Mouse (Mus musculus) midbrain, postnatal 0 days (tissue): ENCODE data around the gene Vasn. TPM values are rescaled to one million over a fixed set of nuclear protein-coding genes. Genes with fewer than 3 reads are reported as not detected.

Experiments
- ATAC-seq: fragments of 200-750 bp; cut with Nextera tagmentation; 2 replicates; pipeline ENCODE4 v1.8.0; 2017; ENCODE audit warnings: moderate number of reproducible peaks, mild to moderate bottlenecking, moderate TSS enrichment, moderate library complexity; ENCODE audit not compliant: low FRiP score
- DNase-seq: peaks from one replicate; pipeline ENCODE4 v3.0.0-alpha.2; 2015; ENCODE audit warnings: low spot score
- H3K27ac ChIP-seq: fragments of 300-500 bp; sonication (generic); 2 replicates; pipeline ENCODE4 v1.5.1; 2014; ENCODE audit warnings: low read depth, mild to moderate bottlenecking, low read length, mixed read lengths
- H3K27me3 ChIP-seq: fragments of 300-500 bp; sonication (generic); 2 replicates; pipeline ENCODE4 v1.6.1; 2014; ENCODE audit warnings: low read length, control low read depth, mixed read lengths; ENCODE audit not compliant: insufficient read depth
- H3K36me3 ChIP-seq: fragments of 300-500 bp; sonication (generic); 2 replicates; pipeline ENCODE4 v1.6.1; 2014; ENCODE audit warnings: low read length, control low read depth, mixed read lengths; ENCODE audit not compliant: insufficient read depth
- H3K4me1 ChIP-seq: fragments of 300-500 bp; sonication (generic); 2 replicates; pipeline ENCODE4 v1.6.1; 2014; ENCODE audit warnings: mild to moderate bottlenecking, control low read depth, antibody characterized with exemption, low read length, mixed read lengths; ENCODE audit not compliant: insufficient read depth
- H3K4me2 ChIP-seq: fragments of 300-500 bp; sonication (generic); 2 replicates; pipeline ENCODE4 v1.6.1; 2014; ENCODE audit warnings: low read depth, mild to moderate bottlenecking, low read length, mixed read lengths; ENCODE audit not compliant: poor library complexity, severe bottlenecking
- H3K4me3 ChIP-seq: fragments of 300-500 bp; sonication (generic); 2 replicates; pipeline ENCODE4 v1.5.1; 2014; ENCODE audit warnings: low read depth, mild to moderate bottlenecking, low read length, moderate library complexity
- H3K9ac ChIP-seq: fragments of 300-500 bp; sonication (generic); replicated peaks from 2 replicates; pipeline ENCODE4 v1.6.1; 2014; ENCODE audit warnings: mild to moderate bottlenecking, low read length, moderate library complexity, mixed read lengths; ENCODE audit not compliant: poor library complexity, severe bottlenecking
- H3K9me3 ChIP-seq: fragments of 300-500 bp; sonication (generic); 2 replicates; pipeline ENCODE4 v1.6.1; 2016; ENCODE audit warnings: low read length, control low read depth
- CTCF ChIP-seq: IDR thresholded peaks from 2 replicates; pipeline ENCODE4 v1.5.1; 2016; ENCODE audit warnings: antibody characterized with exemption, mild to moderate bottlenecking
- whole genome bisulfite sequencing: fragments of 180-500 bp; shearing (Covaris S2); extraction: QIAGEN DNeasy Blood & Tissue Kit; methylation state at CpG from one replicate; pipeline ENCODE4 v1.1.7; 2014; 5-methylcytosine and 5-hydroxymethylcytosine counted together
- polyA plus RNA-seq: library from polyadenylated mRNA; unstranded; fragments of >200 nt; fragmentation: Nextera tagmentation; extraction: Ambion mirVana; gene quantifications from 2 replicates; pipeline ENCODE4 v1.2.1, GENCODE M21; 2015
- total RNA-seq: library from RNA; depleted of rRNA; stranded (reverse); fragments of >200 nt; gene quantifications from 2 replicates; pipeline ENCODE4 v1.2.3, GENCODE M21; 2014

The Vasn gene
- total and polyA plus RNA-seq, 2 experiments from 2014 or later = 4.7 to 14.2 TPM

DNA sequence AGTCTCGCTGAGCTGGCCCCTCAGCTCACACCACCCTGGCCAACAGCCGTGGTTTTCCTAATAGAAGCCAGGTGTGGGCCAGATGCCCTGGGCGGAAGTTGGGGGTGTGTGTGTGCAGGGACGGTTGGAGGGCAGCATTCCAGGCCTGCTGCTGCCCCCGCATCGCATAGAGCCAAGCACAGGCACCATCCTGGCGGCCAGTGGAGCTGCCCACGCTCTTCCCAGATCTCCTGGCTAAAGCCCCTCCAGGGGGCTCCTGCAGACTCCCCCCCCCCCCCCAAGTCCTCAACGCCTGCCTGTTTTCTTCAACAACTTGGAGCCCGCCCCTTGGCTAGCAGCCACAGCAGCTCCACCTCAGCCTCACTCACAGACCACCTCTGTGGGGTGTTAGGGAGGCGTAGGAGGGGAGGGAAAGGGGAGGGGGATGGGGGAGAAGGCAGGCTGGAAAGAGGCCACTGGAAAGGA, 19.1 kb downstream of the Vasn start:
- Histone ChIP-seq H3K27ac (no peak overlapping the region), H3K36me3 (peaks cover 22% of the 10 kb centered on the region; the same call in 1 of the 2 replicates), H3K4me2 (no peak overlapping the region), H3K9me3 (no peaks in the 10 kb centered on the region), H3K27me3 (no peaks in the 10 kb centered on the region), H3K9ac (no peak overlapping the region), H3K4me1 (no peaks in the 10 kb centered on the region), H3K4me3 (no peak overlapping the region)
- ATAC-seq = no peak
- no peak for TF ChIP-seq CTCF
- WGBS = 27% methylated on average over 11 of the region's 11 CpGs
- peak; percentile 37 for DNase-seq

DNA sequence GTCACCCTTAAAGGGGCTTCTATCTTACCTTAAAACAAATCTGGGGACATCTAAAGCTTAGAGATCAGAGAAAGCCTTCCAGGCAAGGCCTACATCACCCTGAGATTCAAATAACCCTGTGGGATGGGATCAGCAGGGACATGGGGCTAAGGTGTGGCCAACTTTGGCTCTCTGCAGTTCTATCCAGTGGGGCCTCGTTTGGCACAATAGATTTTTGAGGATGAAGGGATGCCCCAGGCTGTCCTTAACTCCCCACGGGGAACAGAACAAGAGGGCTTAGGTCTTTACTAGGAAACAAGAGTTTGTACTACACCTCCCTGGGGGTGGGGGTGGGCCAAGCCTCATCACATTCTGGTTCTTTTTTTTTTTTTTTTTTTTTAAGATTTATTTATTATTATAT, 19.6 kb downstream of the Vasn start:
- ATAC-seq (no peak), DNase-seq (no peak)
- no peak for TF ChIP-seq CTCF
- Histone ChIP-seq H3K4me3 (no peak overlapping the region), H3K4me1 (no peaks in the 10 kb centered on the region), H3K9ac (no peak overlapping the region), H3K27me3 (no peaks in the 10 kb centered on the region), H3K4me2 (no peak overlapping the region), H3K9me3 (no peaks in the 10 kb centered on the region), H3K36me3 (peaks cover 22% of the 10 kb centered on the region), H3K27ac (no peak overlapping the region)
- 5% methylated on average over 2 of the region's 2 CpGs for WGBS

DNA sequence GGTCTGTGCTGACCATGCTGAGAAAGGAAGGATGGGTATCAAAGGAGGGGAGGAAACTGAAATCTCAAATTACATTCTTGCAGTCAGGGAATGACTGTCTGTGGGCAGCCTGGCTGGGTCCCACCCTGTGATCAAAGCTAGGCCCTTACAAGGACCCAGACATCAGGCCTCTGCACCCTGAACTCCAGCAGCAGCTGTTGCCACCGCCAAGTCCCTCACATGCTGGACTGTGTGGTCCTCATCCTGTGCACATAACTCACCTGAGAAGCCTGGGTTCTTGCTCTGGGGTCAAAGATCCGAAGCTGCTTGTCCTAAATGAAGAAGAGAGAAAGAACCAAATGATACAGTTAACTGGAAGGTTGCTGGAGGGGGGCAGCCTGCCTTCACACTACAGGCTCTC, 21.9 kb downstream of the Vasn start:
- H3K36me3 ChIP-seq = peaks cover 13% of the 10 kb centered on the region
- no peak overlapping the region for H3K4me2 ChIP-seq
- H3K4me1 ChIP-seq = no peaks in the 10 kb centered on the region
- WGBS = 83% methylated on average over 2 of the region's 2 CpGs
- H3K27me3 ChIP-seq = no peaks in the 10 kb centered on the region
- H3K9ac ChIP-seq = no peak overlapping the region
- TF ChIP-seq CTCF = no peak
- no peak for DNase-seq
- H3K9me3 ChIP-seq = no peaks in the 10 kb centered on the region
- ATAC-seq = no peak
- no peak overlapping the region for H3K4me3 ChIP-seq
- no peak overlapping the region for H3K27ac ChIP-seq

DNA sequence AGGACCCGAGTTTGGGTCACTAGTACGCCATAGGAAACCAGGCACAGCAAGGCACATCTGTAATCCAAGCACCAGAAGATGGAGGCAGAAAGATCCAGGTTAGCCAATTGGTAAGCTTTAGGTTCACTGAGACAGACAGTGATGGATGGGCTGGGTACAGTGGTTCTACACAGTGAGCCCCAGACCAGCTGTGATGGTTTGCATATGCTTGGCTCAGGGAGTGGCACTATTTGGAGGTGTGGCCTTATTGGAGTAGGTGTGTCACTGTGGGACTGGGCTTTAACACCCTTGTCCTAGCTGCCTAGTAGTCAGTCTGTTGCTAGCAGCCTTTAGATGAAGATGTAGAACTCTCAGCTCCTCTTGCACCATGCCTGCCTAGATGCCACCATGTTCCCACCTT, 24.1 kb downstream of the Vasn start:
- Histone ChIP-seq H3K9me3 (no peaks in the 10 kb centered on the region), H3K4me1 (no peaks in the 10 kb centered on the region), H3K9ac (no peak overlapping the region), H3K27me3 (no peaks in the 10 kb centered on the region), H3K4me3 (no peak overlapping the region), H3K36me3 (peaks cover 26% of the 10 kb centered on the region), H3K4me2 (no peak overlapping the region), H3K27ac (no peak overlapping the region)
- no peak for DNase-seq
- no peak for TF ChIP-seq CTCF
- ATAC-seq = no peak
- 84% methylated on average over 2 of the region's 2 CpGs for WGBS

DNA sequence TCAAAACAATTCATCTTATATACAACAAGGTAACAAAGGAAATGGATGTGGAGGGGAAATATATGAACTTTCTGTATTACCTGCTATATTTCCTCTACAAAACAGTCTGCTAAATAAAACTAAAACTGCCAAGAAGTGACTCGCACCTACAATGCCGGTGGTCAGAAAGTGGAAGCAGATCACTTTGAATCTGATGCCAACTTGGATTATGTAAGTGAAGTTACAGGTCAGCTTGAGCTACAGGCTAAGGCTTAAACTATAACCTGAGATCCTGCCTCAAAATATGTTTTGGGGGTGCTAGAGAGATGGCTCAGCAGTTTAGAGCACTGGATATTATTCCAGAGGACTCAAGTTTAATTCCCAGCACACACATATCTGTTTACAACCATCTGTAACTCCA, 26.0 kb downstream of the Vasn start:
- no peaks in the 10 kb centered on the region for H3K9me3 ChIP-seq
- TF ChIP-seq CTCF = no peak
- peaks cover 34% of the 10 kb centered on the region for H3K36me3 ChIP-seq
- H3K9ac ChIP-seq = no peak overlapping the region
- 96% methylated on average over 2 of the region's 2 CpGs for WGBS
- DNase-seq = no peak
- no peak overlapping the region for H3K27ac ChIP-seq
- no peak for ATAC-seq
- no peak overlapping the region for H3K4me3 ChIP-seq
- H3K27me3 ChIP-seq = no peaks in the 10 kb centered on the region
- no peak overlapping the region for H3K4me2 ChIP-seq
- H3K4me1 ChIP-seq = no peaks in the 10 kb centered on the region

DNA sequence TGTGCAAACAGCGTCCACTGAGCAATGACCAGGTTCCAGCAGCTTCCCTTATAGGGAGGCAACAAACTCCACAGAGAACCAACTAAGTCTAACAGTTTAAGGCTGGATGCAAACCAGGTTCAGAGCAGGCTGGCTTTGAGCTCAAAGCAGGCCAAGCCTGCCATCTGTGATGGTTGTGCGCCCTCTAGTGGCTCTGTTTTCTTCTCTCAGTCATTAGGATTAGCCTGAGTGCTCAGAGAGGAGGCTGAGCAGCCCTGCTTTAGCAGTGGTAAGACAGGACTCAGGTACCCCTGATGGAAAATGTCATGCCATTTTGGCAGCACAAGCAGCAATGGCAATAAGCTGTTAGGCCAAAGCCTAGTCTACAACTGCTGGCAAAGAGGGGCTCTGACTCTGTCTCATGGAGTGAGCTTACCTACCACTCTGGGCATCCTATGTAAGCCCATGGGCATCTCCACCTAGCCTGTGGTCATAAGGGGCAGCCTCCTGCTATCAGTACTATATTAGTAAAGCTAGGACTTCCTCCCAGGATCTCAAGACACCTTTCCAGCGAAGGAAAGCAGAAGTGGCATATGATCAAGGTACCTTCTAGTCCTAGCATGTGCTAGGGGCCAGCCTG, 27.6 kb downstream of the Vasn start:
- TF ChIP-seq CTCF = peak; percentile 95
- H3K27me3 ChIP-seq = no peaks in the 10 kb centered on the region
- H3K27ac ChIP-seq = no peak overlapping the region
- no peaks in the 10 kb centered on the region for H3K4me1 ChIP-seq
- H3K4me3 ChIP-seq = no peak overlapping the region
- H3K9me3 ChIP-seq = no peaks in the 10 kb centered on the region
- no peak overlapping the region for H3K4me2 ChIP-seq
- peaks cover 23% of the 10 kb centered on the region for H3K36me3 ChIP-seq
- WGBS = 23% methylated on average over 3 of the region's 3 CpGs
- no peak overlapping the region for H3K9ac ChIP-seq
- ATAC-seq (peak; percentile 82), DNase-seq (peak; percentile 95)
